Mouse (Mus musculus): ENCODE measurements around the gene Dnaaf5. TPM values are rescaled to one million over a fixed set of nuclear protein-coding genes. Genes with fewer than 3 reads are reported as not detected.

Dnaaf5 gene
- polyA plus RNA-seq, 1 experiment from 2014 or later = 5.9 TPM

DNA sequence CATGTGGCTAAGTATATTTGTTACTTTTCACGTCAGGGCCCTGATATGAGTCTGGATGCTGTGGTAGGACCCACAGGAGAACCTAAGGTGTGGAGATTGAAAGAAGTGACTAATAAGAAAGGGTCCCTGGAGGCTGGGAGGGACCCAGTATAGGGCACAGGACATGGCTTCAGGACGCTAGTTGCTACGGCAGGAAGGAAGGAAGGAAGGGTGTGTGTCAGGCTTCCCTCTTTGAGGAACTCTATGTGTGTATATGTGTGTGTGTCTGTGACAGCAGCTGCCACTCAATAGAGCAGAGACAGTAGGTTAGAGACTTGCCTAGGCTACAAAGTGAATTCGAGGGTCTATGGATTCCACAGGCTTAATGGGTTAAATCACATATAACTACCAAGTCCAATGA, 70.6 kb downstream of the Dnaaf5 start:
- Histone ChIP-seq H3K27ac (no peak overlapping the region), H3K4me2 (no peak overlapping the region), H3K36me3 (replicated peaks) (peaks cover 67% of the 10 kb centered on the region), H3K9me3 (no peaks in the 10 kb centered on the region), H3K4me1 (no peaks in the 10 kb centered on the region), H3K4me3 (replicated peaks) (no peak overlapping the region), H3K27me3 (no peaks in the 10 kb centered on the region), H3K9ac (no peak overlapping the region)
- 94% methylated on average over 4 of the region's 4 CpGs for WGBS
- no peak for ATAC-seq (ENCODE audit: low FRiP score)

DNA sequence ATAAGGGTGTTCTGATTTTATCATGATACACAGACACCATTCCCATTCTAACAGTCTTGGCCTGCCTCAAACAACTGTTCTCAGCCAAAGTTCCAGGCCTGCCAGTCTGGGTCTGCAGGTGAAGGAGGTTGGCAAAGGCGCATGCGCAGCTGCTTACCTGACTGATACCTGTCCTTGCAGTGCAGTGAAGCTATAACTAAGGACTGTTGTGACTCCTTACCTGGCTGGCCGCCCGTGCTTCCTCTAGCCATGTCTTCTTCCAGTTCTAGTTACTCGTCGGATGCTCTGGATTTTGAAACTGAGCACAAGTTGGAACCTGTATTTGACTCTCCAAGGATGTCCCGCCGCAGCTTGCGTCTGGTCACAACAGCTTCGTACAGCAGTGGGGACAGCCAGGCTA, 73.3 kb downstream of the Dnaaf5 start:
- 96% methylated on average over 10 of the region's 10 CpGs for WGBS
- no peak for ATAC-seq (ENCODE audit: low FRiP score)
- Histone ChIP-seq H3K27me3 (no peaks in the 10 kb centered on the region), H3K36me3 (replicated peaks) (peaks cover 82% of the 10 kb centered on the region), H3K27ac (no peak overlapping the region), H3K4me1 (no peaks in the 10 kb centered on the region), H3K4me2 (no peak overlapping the region), H3K4me3 (replicated peaks) (no peak overlapping the region), H3K9ac (no peak overlapping the region), H3K9me3 (no peaks in the 10 kb centered on the region)

DNA sequence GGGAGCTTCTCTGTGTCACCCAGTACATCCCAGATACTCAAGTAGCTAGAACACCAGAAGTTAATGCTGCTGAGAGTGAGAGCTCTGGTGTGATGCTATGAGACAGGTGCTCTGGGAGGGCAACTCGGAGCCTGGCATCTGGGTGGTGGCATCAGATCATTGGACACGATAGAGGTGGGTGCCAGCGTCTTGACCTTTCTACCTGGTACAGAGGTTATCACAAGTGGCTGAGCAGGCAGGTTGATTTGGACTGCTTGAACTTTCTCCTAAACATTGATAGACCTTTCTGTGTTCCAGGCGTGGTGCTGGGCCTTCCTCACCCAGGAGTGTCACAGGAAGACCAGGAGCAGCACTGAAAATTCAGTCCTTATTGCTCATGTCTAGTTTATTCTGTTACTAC, 77.2 kb downstream of the Dnaaf5 start:
- no peak for ATAC-seq (ENCODE audit: low FRiP score)
- H3K36me3 ChIP-seq (replicated peaks) = peaks cover 96% of the 10 kb centered on the region

DNA sequence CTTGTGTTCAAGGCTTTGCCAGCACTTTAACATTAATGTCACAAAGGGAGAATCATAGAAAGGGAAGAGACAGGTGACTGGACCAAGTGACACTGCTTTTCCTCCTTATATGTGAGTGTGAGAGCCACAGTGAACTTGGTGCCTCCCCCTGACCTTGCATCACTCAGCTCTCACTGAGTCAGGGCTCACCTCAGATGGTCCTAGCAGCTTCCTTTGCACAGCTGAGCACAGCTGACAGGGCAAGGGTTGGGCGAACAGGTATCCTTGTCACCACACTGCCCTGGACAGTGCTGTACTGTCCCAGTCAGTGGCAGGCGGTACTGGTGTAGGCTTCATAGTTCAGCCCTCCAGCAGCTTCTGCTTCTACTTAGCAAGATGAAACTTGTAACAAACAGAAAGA, 77.6 kb downstream of the Dnaaf5 start:
- H3K4me1 ChIP-seq = no peaks in the 10 kb centered on the region
- H3K9me3 ChIP-seq = no peaks in the 10 kb centered on the region
- no peaks in the 10 kb centered on the region for H3K27me3 ChIP-seq
- no peak for ATAC-seq (ENCODE audit: low FRiP score)
- H3K4me3 ChIP-seq (replicated peaks) = no peak overlapping the region
- no peak overlapping the region for H3K9ac ChIP-seq
- H3K4me2 ChIP-seq = no peak overlapping the region
- 94% methylated on average over 2 of the region's 2 CpGs for WGBS
- no peak overlapping the region for H3K27ac ChIP-seq
- H3K36me3 ChIP-seq (replicated peaks) = peaks cover 97% of the 10 kb centered on the region

More for the DNA sequence above, 77.2 kb downstream of the Dnaaf5 start:
- Histone ChIP-seq H3K9ac (no peak overlapping the region), H3K27me3 (no peaks in the 10 kb centered on the region), H3K27ac (no peak overlapping the region), H3K4me2 (no peak overlapping the region), H3K9me3 (no peaks in the 10 kb centered on the region), H3K4me3 (replicated peaks) (no peak overlapping the region), H3K4me1 (no peaks in the 10 kb centered on the region)
- 93% methylated on average over 4 of the region's 4 CpGs for WGBS

DNA sequence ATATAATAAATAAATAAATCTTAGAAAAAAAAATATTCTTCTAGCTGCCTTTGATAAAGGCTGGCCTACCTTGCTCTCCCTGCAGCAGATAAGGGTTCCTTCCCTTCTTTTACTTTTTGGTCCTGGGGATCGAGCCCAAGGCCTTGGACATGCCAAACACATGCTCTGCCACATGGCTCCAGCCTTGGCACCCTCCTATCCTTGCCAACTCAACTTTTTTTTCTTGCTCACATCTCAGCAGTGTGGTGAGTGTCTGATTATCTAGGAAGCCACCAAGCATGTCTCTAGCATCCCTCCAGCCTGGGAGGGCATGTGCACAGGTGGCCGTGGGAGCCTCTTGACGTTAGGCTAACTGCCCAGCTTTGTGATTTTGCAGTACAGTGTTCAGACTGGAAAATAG, 78.3 kb downstream of the Dnaaf5 start:
- Histone ChIP-seq H3K9me3 (no peaks in the 10 kb centered on the region), H3K27ac (no peak overlapping the region)
- 96% methylated on average over 3 of the region's 3 CpGs for WGBS

DNA sequence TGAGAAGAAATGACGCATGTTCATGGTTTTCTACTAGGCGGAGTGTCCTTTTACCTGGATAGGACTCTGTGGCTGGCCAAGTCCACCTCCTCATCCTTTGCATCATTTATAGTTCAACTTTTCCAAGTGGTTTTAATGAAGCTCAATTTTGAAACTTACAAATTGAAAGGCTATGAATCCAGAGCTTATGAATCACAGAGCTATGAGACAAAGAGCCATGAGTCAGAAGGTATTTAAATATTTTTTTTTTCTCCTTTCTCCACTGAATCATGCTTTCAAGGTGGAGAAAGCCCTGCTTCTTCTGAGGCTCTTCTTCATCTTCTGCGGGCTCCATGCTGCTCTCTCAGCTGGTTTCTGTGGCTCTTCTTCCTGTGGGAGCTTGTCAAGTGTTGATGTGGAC, 79.7 kb downstream of the Dnaaf5 start:
- H3K4me3 ChIP-seq (replicated peaks) = no peak overlapping the region
- no peak overlapping the region for H3K27ac ChIP-seq
- H3K27me3 ChIP-seq = no peaks in the 10 kb centered on the region
- H3K9ac ChIP-seq = no peak overlapping the region
- H3K36me3 ChIP-seq (replicated peaks) = peaks cover 95% of the 10 kb centered on the region
- WGBS = 96% methylated on average over 3 of the region's 3 CpGs
- H3K4me1 ChIP-seq = no peaks in the 10 kb centered on the region
- H3K9me3 ChIP-seq = no peaks in the 10 kb centered on the region
- no peak for ATAC-seq (ENCODE audit: low FRiP score)
- H3K4me2 ChIP-seq = no peak overlapping the region

More for the DNA sequence above, 78.3 kb downstream of the Dnaaf5 start:
- Histone ChIP-seq H3K36me3 (replicated peaks) (peaks cover 95% of the 10 kb centered on the region), H3K4me3 (replicated peaks) (no peak overlapping the region), H3K9ac (no peak overlapping the region), H3K4me2 (no peak overlapping the region), H3K27me3 (no peaks in the 10 kb centered on the region), H3K4me1 (no peaks in the 10 kb centered on the region)
- no peak for ATAC-seq (ENCODE audit: low FRiP score)

DNA sequence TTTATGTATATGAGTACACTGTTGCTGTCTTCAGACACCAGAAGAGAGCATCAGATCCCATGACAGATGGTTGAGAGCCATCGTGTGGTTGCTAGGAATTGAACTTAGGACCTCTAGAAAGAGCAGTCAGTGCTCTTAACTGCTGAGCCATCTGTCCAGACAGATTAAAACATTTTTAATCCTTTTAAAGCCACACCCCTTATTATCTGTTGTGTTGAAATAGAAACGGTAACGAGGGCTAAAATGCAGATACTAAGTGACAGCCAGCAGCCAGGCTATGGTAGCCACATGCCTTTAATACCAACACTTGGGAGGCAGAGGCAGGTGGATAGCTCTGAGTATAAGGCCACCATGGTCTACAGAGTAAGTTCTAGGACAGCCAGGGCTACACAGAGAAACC, 82.1 kb downstream of the Dnaaf5 start:
- Histone ChIP-seq H3K36me3 (replicated peaks) (peaks cover 93% of the 10 kb centered on the region), H3K27me3 (no peaks in the 10 kb centered on the region), H3K9ac (no peak overlapping the region), H3K4me2 (no peak overlapping the region), H3K4me1 (no peaks in the 10 kb centered on the region), H3K4me3 (replicated peaks) (no peak overlapping the region), H3K9me3 (no peaks in the 10 kb centered on the region), H3K27ac (no peak overlapping the region)
- ATAC-seq (ENCODE audit: low FRiP score) = no peak
- WGBS = 72% methylated on average over 3 of the region's 3 CpGs

DNA sequence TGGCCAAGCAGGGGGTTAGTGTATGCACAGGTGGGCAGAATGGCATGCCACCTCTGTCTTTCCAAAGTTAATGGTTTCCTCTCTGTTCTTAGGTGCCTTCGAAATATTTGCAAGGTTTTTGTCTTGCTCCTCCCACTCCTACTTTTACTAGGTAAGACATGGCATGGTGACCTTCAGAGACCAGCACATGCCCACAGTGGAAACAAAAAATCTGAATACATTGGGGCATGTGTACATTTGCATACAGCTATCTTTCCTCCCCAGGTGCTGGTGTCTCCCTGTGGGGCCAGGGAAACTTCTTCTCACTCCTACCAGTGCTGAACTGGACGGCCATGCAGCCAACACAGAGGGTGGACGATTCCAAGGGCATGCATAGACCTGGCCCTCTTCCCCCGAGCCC, 84.4 kb downstream of the Dnaaf5 start:
- WGBS = 91% methylated on average over 4 of the region's 4 CpGs

More for the DNA sequence above, 84.4 kb downstream of the Dnaaf5 start:
- no peaks in the 10 kb centered on the region for H3K27me3 ChIP-seq
- ATAC-seq (ENCODE audit: low FRiP score) = no peak
- no peaks in the 10 kb centered on the region for H3K9me3 ChIP-seq
- H3K4me3 ChIP-seq (replicated peaks) = no peak overlapping the region
- H3K4me1 ChIP-seq = no peaks in the 10 kb centered on the region
- no peak overlapping the region for H3K27ac ChIP-seq
- H3K9ac ChIP-seq = no peak overlapping the region
- H3K36me3 ChIP-seq (replicated peaks) = peaks cover 94% of the 10 kb centered on the region
- H3K4me2 ChIP-seq = no peak overlapping the region

Other genes with a start within 250 kb of the Dnaaf5 start
- gene Pdgfa, start 152.9 kb upstream of the Dnaaf5 start, polyA plus RNA-seq (2016; fragmentation: Nextera tagmentation; extraction: Ambion mirVana) = 8.5 and 10.5 TPM in 2 replicates
- gene Prkar1b, start 222 bp upstream of the Dnaaf5 start, polyA plus RNA-seq (2016; fragmentation: Nextera tagmentation; extraction: Ambion mirVana) = 35.2 and 37.0 TPM in 2 replicates
- gene Sun1, start 50.4 kb downstream of the Dnaaf5 start, polyA plus RNA-seq (2016; fragmentation: Nextera tagmentation; extraction: Ambion mirVana) = 53.1 and 59.3 TPM in 2 replicates
- gene Get4, start 102.1 kb downstream of the Dnaaf5 start, polyA plus RNA-seq (2016; fragmentation: Nextera tagmentation; extraction: Ambion mirVana) = 138 and 141 TPM in 2 replicates
- gene Adap1, start 175.4 kb downstream of the Dnaaf5 start, polyA plus RNA-seq (2016; fragmentation: Nextera tagmentation; extraction: Ambion mirVana) = 2.3 and 3.3 TPM in 2 replicates
- 105 and 117 TPM in 2 replicates for gene Cox19, start 201.2 kb downstream of the Dnaaf5 start, polyA plus RNA-seq (2016; fragmentation: Nextera tagmentation; extraction: Ambion mirVana)
- 0.17 and 0.24 TPM in 2 replicates for gene Cyp2w1, start 202.4 kb downstream of the Dnaaf5 start, polyA plus RNA-seq (2016; fragmentation: Nextera tagmentation; extraction: Ambion mirVana)
- gene Gpr146, start 227.5 kb downstream of the Dnaaf5 start, polyA plus RNA-seq (2016; fragmentation: Nextera tagmentation; extraction: Ambion mirVana) = 1.2 and 1.4 TPM in 2 replicates